Mouse (Mus musculus): Measurements from ENCODE around the gene Cachd1. TPM values are rescaled to one million over a fixed set of nuclear protein-coding genes. Genes with fewer than 3 reads are reported as not detected.

Cachd1 gene
- total RNA-seq (2021), result 10 to 100 TPM in 1 of 2 experiments, 1 to 10 TPM in 1; 8.6 to 12.1 TPM
- long read RNA-seq, experiment 1, partial matches to known transcripts, result 1 of 3 reads
- long read RNA-seq, experiment 1, other reads (novel, unspliced or antisense), result 2 of 3 reads
- long read RNA-seq, experiment 2, full-length matches to known transcripts, result 1 of 1 reads
- long read RNA-seq, experiment 2, partial matches to known transcripts, result 0 of 1 reads
- long read RNA-seq, experiment 2, other reads (novel, unspliced or antisense), result 0 of 1 reads

GRCm38 (mm10) chr4:100776043-100776870 lies at the start of gene Cachd1:
TSS of gene Cachd1 (plus strand) at chr4:100776675.
- DNase-seq, result peak; percentile 87 to 88

- peak in 1 of 2 experiments; percentile 30 for DNase-seq
These were observed 47.5 kb upstream of the Cachd1 start for GRCm38 (mm10) chr4:100728896-100729479.

DNA sequence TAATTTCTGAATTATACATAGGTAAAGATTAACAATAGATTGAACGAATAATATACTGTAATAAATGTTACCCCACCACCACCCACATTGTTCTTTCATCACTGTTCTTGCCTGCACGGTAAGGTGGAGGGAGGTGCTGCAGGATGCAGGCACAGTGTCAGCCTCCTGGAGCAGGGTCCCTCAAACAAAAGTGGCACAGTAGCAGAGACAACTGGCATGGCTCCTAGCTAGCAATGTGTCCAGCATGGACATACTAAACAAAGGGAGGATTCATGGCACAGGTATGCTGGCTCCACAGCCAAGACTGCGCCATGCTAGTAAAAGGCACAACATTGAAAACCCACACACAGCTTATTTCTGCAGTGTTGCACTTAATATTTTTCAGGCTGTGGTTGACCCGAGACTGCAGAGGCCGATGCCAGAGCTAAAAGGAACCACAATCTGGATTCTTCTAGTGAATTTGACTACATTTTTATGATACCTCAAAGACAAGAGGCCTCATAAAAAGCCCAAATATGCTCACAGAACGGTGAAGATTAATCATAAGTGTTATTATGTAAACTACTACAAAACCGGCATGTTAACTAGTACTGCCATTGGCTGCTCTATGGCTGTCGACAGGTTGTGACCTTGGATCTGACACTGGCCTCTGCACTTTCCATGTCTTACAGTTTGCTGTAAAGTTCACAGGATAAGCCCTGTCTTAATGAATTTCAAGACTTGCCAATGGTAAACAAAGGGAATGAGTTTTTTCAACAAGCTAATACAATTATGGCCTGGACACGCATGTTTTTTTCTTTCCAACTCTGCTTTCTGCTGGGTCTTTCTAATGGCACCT lies 41.2 kb upstream of the Cachd1 start:
- no peak for DNase-seq

DNA sequence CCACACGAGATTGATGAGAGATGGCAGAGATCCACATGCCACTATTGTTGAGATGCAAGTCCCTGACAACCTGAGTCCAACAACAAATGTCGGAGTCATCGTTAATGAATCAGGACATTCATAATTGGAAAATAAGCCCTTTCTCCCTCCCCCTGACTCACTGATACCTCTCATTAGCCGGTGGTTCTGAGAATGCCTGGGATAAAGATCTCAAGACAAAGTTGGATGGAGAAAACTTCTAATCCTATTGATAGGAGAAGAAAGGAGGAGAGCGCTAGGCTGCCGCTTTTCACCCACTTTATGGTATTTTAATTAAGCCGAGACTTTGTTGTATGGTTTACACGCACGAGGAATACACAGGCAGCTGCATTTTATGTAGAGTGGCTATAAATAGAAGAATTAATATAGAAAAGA lies 40.5 kb upstream of the Cachd1 start:
- DNase-seq, result no peak

GRCm38 (mm10) chr4:100743615-100744014 lies 32.9 kb upstream of the Cachd1 start:
- DNase-seq, result no peak

DNA sequence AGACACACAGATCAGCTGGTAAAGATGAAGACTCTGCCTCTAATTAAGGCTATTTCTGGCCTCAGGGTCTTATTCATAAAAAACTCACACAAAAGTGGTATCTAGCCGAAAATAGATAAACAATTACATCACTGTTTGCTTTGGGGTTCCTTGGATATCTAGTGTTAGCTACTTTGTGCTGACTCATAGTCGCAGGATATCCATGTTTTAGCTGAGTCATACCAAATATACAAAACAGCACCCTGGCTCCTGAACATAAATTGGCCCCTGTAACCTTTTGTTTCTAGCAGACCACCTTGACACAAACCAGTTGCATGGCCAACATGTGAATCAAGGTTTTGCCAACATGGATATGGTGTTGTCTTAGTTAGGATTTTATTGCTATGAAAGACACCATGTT lies 24.2 kb upstream of the Cachd1 start:
- no peak for DNase-seq

DNA sequence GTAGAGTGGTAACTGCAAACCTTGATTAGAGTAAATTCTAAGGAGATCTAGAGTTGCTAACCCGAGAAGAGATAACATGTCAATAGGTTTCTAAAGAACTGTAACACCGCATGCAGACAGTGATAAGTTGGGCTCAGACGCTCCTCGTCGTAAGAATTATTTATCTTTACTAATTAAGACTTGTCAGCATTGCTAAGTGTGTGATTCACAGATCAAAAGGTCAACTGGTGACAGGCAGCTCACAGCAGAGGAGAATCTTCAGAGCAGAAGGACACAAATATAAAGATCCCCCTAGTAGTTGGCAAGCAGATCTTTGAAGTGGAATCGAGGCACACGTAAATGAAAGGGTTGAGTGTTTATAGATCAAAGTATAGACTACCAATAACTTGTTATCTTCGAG lies 20.8 kb upstream of the Cachd1 start:
- DNase-seq, result no peak

GRCm38 (mm10) chr4:100756499-100756898 lies 20.0 kb upstream of the Cachd1 start:
- DNase-seq, result no peak

- no peak for DNase-seq
These were observed 18.1 kb upstream of the Cachd1 start for GRCm38 (mm10) chr4:100758265-100758898.

DNA sequence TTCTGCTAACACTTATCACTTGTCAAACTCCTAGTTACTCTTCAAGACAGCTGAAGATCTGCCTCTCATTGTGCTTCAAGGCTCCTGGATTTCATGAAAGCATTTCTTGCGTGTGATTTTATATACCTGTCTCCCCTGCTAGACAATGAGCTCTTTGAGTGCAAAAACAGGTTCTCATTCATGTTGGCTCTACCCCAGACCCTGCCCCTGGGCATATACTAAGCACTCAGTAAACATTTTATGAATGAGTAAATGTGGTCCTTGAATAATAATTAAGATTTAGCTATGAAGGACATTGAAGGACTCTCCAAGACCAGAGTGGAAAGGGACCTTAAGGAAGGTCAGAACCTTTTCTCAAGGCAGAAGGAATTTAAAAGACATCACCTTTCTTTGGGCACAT lies 16.9 kb upstream of the Cachd1 start:
- DNase-seq, result no peak

DNA sequence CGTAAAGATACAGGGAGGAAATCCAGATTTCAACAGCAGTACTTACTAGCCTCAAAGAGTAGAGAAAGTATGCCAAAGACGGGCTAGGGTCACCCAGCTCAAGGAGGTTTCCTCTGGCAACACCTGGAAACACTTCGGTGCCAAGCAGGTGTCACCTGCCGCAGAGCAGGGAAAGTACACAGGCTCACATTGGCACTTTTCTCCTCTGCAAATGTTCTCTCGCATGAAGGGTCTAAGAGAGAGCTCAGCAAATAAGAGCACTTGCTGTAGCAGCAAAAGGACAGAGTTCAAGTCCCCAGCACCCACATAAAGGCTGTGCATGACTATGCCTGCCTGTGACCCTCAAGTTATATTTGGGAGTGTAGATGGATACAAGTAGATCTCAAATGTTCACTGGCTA lies 16.1 kb upstream of the Cachd1 start:
- DNase-seq, result no peak

DNA sequence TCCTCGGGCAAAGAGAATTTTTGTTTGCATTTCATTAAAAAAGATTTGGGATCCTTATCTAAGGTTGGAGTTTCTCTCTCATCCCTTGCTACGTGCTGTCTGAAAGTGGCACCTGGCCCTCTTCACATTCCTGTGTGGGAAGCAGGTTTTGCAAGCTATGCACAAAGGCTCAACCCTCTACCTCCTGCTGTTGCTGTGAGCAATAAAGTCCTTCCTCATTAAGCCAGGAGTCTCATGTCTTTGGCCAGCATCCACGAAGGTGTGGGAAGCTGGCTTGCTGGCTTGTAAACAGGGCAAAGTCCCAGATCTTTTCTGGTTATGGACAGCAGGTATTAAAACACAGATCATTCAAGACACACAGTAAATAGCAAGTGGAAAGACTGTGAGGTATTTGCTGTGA lies 7.9 kb upstream of the Cachd1 start:
- DNase-seq, result no peak

GRCm38 (mm10) chr4:100776871-100777375 lies 448 bp downstream of the Cachd1 start:
- peak; percentile 63 to 64 for DNase-seq

- peak; percentile 35 to 57 for DNase-seq
These were observed 1.0 kb downstream of the Cachd1 start for GRCm38 (mm10) chr4:100777376-100778041.

- no peak for DNase-seq
These were observed 1.6 kb downstream of the Cachd1 start for GRCm38 (mm10) chr4:100778082-100778481.

DNA sequence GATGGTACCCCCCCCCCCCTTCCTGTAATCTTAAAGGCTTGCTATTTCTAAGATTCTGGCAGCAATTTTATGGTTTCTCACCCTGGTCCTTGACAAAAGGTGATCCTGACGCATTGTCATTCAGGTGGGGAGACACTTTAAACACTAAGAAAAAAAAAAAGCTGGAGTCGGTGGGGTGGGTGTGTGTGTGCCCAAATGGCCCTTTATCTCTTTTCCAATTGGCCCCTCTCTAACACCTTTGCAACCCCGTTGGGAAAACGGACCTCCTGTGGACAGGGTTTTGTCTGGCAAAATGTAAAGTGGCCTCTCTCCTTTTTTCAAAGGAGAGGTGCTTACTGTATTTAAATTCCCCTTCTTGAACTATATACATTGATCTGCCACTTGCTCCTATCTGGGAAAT lies 2.5 kb downstream of the Cachd1 start:
- no peak for DNase-seq

DNA sequence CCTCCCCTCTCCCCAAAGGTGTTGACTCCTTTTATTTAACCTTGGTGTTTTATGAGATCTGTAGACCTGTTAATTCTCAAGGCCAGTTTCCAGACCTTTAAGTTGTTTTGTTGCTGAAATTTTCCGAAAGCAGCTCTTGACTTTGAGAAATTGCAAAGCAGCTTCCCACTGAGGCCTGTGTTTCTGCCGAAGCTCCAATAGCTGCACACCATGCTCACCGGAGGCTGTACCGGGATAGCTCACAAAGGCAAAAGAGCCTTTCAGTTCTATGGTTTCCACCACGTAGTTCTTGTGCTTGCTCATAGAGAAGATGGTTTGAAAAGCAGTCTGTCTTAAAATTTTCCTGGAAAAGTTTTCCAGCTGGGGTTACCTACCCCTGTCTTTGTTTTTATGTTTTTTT lies 3.2 kb downstream of the Cachd1 start:
- peak in 1 of 2 experiments; percentile 7 for DNase-seq

GRCm38 (mm10) chr4:100780911-100781310 lies 4.4 kb downstream of the Cachd1 start:
- peak in 1 of 2 experiments; percentile 9 for DNase-seq

GRCm38 (mm10) chr4:100782348-100782747 lies 5.9 kb downstream of the Cachd1 start:
- DNase-seq, result peak in 1 of 2 experiments; percentile 6

GRCm38 (mm10) chr4:100782891-100783290 lies 6.4 kb downstream of the Cachd1 start:
- no peak for DNase-seq

- no peak for DNase-seq
These were observed 10.7 kb downstream of the Cachd1 start for GRCm38 (mm10) chr4:100787201-100787600.

All from adrenal gland, postnatal 36 days (tissue).